Mouse (Mus musculus) thymus, adult 2 months (tissue): ENCODE measurements around the gene Irs2. TPM values are rescaled to one million over a fixed set of nuclear protein-coding genes. Genes with fewer than 3 reads are reported as not detected.
A peak's percentile ranks its signal among the peaks of the same experiment; 100 is the strongest.

Experiments
- DNase-seq: peaks from one replicate; pipeline ENCODE4 v3.0.0; 2021
- H3K27ac ChIP-seq: fragments of 200-500 bp; 2 replicates; pipeline ENCODE4 v1.5.1; 2012; ENCODE audit warnings: low read length, control low read depth; ENCODE audit not compliant: control insufficient read depth, insufficient read depth
- H3K27me3 ChIP-seq: fragments of 200-500 bp; 2 replicates; pipeline ENCODE4 v1.6.1; 2012; ENCODE audit warnings: mild to moderate bottlenecking, low read length, moderate library complexity, mixed read lengths; ENCODE audit not compliant: control insufficient read depth, insufficient read depth
- H3K36me3 ChIP-seq: fragments of 200-500 bp; 2 replicates; pipeline ENCODE4 v1.6.1; 2012; ENCODE audit warnings: mild to moderate bottlenecking, low read length, moderate library complexity; ENCODE audit not compliant: control insufficient read depth, insufficient read depth
- H3K4me1 ChIP-seq: fragments of 200-500 bp; replicated peaks from 2 replicates; pipeline ENCODE4 v1.6.1; 2012; ENCODE audit warnings: low read length; ENCODE audit not compliant: control insufficient read depth, insufficient read depth
- H3K4me3 ChIP-seq: fragments of 200-500 bp; 2 replicates; pipeline ENCODE4 v1.5.1; 2012; ENCODE audit warnings: mild to moderate bottlenecking, low read length, control low read depth, moderate library complexity; ENCODE audit not compliant: control insufficient read depth, insufficient read depth
- CTCF ChIP-seq: fragments of 200-500 bp; IDR thresholded peaks from 2 replicates; pipeline ENCODE4 v1.5.1; 2012; ENCODE audit warnings: mild to moderate bottlenecking, control low read depth, low read length, moderate library complexity, borderline replicate concordance; ENCODE audit not compliant: control insufficient read depth, poor library complexity, insufficient read depth; ENCODE audit errors: extremely low read depth
- POLR2A ChIP-seq: fragments of 200-500 bp; IDR thresholded peaks from 2 replicates; pipeline ENCODE4 v1.6.1; 2012; ENCODE audit warnings: mild to moderate bottlenecking, low read length, control low read depth, moderate library complexity; ENCODE audit not compliant: control insufficient read depth, poor library complexity, insufficient read depth; ENCODE audit errors: extremely low read depth
- WGBS: fragments of 180-500 bp; shearing (Covaris S2); methylation state at CpG from one replicate; pipeline ENCODE4 v1.1.7; 2018; 5-methylcytosine and 5-hydroxymethylcytosine counted together
- polyA plus RNA-seq: library from polyadenylated mRNA; depleted of rRNA; stranded (reverse); fragments of >200 nt; gene quantifications from 2 replicates; pipeline ENCODE4 v1.2.3, GENCODE M21; 2012

Irs2 gene
- polyA plus RNA-seq, 1 experiment, result 17.1 TPM

DNA sequence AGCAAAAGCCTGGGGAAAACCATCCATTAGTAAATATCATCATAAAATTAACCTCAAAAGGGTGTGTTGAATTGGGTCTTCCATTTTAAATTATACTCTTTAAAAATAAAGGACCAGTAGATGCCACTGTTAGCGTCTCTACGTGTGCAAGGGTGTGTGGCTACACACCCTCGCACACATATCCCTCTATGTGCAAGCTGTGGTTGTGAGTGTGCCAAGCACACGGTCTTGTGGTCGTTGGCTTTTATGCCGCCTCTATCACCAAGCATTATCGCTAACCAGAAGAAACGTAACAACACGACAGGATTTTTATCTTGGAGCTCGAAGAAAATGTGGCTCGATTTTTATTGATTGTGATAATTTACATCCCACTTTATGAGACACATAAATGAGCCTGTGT, 2.1 kb upstream of the Irs2 start:
- H3K4me1 ChIP-seq, result peaks cover 10% of the 10 kb centered on the region
- H3K27ac ChIP-seq, result no peak overlapping the region
- no peak overlapping the region for H3K4me3 ChIP-seq
- no peaks in the 10 kb centered on the region for H3K36me3 ChIP-seq
- no peak for DNase-seq
- H3K27me3 ChIP-seq, result no peaks in the 10 kb centered on the region
- TF ChIP-seq POLR2A (no peak), CTCF (no peak)
- 63% methylated on average over 11 of the region's 11 CpGs for WGBS

DNA sequence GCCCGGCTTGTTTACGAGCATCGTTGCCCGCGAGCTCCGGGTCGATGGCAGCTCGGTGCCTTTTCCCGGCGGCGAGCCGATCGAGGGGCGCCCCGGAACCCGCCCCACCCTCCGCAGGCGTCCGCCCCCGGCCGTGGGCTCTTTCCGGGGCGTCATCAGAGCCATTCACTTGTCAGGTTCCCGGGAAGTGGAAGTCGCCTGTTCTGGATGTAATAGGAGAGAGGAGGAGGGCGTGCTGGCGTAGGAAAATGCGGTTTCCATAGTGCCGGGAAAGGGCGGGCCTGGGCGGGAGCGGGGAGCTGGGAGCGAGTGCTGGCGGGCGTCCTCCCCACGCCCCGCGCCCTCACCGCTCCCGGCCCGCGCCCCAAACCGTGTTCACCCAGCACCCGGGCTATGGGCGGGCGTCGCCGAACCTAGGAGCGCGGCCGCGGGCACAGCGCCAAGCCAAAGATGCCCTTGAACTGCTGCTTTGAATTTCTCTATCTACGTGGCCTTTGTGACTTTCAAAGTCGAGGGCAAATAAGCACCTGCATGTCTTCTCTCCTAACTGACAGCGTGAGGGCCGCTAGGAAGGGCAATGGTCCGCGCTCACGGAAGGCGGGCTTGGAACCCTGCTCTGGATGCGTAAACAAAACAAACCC, 1.3 kb upstream of the Irs2 start:
- Histone ChIP-seq H3K27me3 (no peaks in the 10 kb centered on the region), H3K4me3 (peak overlapping the region; percentile 78), H3K27ac (peak overlapping the region; percentile 32; the same call in 1 of the 2 replicates), H3K36me3 (no peaks in the 10 kb centered on the region), H3K4me1 (peaks cover 13% of the 10 kb centered on the region)
- DNase-seq, result peak; percentile 58
- 1% methylated on average over 62 of the region's 62 CpGs for WGBS
- TF ChIP-seq POLR2A (0 out of 2 replicates have a peak, but pooled peaks have one; percentile 24), CTCF (no peak)

DNA sequence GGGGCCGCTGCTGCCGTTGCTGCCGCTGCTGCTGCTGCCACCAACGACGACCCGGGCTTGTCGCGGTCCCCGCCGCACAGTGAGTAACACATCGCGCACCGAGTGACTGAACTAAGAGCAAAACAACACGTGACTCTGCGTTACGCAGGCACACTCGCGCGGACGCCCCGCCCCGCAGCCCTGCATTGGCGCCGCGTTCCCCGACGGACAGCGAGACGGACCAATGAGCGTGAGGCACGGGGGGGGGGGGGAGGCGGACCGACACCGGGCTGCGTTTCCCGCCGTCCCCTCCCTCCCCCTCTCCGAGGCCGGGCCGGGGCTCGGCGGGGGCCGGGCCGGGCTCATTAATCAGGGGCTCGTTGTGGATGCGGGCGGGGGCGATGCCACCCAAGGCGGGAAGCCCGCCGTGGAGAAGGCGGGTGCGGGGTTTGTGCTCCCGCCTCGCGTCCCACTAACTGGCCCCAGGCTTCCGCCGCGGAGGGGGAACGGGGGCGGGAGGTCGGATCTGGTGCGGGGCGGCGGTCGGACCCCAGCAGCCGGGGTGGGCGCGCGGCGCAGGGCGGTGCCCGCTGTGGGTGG, 673 bp upstream of the Irs2 start:
- TF ChIP-seq POLR2A (peak; percentile 99), CTCF (0 out of 2 replicates have a peak, but pooled peaks have one; percentile 15)
- H3K4me1 ChIP-seq, result peaks cover 20% of the 10 kb centered on the region
- peak overlapping the region; percentile 32; the same call in 1 of the 2 replicates for H3K27ac ChIP-seq
- 1% methylated on average over 69 of the region's 73 CpGs for WGBS
- DNase-seq, result peak; percentile 94
- H3K27me3 ChIP-seq, result no peaks in the 10 kb centered on the region
- no peaks in the 10 kb centered on the region for H3K36me3 ChIP-seq
- H3K4me3 ChIP-seq, result peak overlapping the region; percentile 78

DNA sequence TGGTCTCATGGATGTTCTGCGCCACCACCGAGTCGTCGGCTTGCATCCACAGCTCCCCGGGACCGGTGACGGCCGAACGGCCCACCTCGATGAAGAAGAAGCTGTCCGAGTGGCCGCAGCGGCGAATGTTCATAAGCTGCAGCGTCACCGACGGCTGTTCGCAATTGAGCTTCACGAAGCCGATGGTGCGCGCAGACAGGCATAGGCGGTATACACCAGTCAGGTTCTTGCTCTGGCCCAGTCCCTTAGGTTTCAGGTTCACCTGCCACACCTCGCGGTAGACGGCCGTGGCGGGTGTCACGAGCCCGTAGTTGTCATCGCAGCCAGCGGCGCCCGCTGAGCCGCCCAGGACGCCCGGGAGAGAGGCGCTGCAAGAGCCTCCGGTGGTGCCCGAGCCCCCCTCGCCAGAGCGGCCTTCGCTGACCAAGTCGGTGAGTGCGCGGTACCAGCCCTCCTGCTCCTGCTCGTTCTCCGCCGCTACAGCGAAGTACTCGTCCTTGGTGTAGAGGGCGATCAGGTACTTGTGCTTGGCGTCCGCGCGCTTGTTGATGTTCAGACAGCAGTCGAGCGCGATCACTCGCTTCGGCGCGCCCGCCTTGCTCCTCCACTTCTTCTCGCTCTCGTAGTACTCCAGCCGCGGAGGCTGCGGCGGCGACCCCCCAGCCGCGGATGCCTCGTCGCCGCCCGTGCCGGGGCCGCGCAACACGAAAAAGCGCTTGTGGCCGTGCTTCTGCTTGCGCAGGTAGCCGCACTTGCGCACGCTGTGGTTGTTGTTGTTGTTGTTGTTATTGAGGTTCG, 478 bp downstream of the Irs2 start:
- peak; percentile 54 for DNase-seq
- Histone ChIP-seq H3K27me3 (no peaks in the 10 kb centered on the region), H3K4me3 (peak overlapping the region; percentile 69), H3K4me1 (peaks cover 26% of the 10 kb centered on the region), H3K36me3 (no peaks in the 10 kb centered on the region), H3K27ac (no peak overlapping the region)
- no peak for TF ChIP-seq POLR2A
- no peak for TF ChIP-seq CTCF
- WGBS, result 1% methylated on average over 88 of the region's 88 CpGs

DNA sequence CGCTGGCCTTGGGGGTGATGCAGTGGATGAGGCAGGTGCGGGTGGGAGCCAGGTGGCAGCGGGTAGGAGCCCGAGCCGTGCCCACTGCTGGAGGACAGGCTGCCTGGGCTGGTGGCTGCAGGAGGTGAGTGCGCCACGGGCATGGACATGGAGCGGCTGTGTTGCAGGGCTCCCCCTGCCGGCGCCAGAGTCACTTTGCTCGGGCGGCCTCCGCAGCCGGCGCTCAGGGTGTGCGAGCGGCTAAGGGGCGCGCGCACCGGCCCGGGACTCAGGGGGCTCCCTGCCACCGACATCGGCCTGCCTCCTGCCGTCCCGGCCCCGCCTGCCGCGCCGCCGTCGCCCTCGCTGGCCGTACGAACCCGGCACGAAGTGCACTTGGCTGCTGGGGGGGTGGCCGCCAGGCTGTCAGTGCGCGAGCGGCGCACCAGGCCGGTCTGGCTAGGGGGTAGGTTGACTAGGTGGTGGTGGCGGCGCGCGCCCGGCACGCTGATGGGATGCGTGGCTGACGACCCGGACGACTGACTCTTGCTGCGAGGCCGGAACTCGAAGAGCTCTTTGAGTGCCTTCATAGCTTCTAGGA, 1.2 kb downstream of the Irs2 start:
- no peaks in the 10 kb centered on the region for H3K27me3 ChIP-seq
- peak overlapping the region; percentile 69 for H3K4me3 ChIP-seq
- peak; percentile 86 for DNase-seq
- WGBS, result under 1% methylated on average over 56 of the region's 56 CpGs
- no peaks in the 10 kb centered on the region for H3K36me3 ChIP-seq
- H3K4me1 ChIP-seq, result peaks cover 27% of the 10 kb centered on the region
- no peak overlapping the region for H3K27ac ChIP-seq
- TF ChIP-seq POLR2A, result no peak
- peak; percentile 91; the same call in 1 of the 2 replicates for TF ChIP-seq CTCF

DNA sequence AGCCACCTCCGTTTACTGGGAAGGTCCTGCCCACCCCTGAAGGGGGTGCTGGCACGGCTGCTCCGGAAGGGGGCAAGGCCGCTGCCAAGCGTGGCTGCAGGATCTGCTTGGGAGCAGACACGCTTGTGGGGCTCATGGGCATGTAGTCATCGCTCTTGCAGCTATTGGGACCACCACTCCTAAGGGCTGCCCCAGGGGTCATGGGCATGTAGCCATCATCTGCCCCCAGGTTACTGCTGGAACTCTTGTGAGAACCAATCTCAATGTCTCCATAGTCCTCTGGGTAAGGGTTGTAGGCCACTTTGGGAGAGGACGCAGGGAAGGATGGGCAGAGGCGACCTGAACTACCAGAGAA, 2.0 kb downstream of the Irs2 start:
- no peak for TF ChIP-seq POLR2A
- TF ChIP-seq CTCF, result no peak
- no peak for DNase-seq
- Histone ChIP-seq H3K4me1 (peaks cover 31% of the 10 kb centered on the region), H3K27ac (no peak overlapping the region), H3K36me3 (no peaks in the 10 kb centered on the region), H3K27me3 (no peaks in the 10 kb centered on the region), H3K4me3 (no peak overlapping the region)
- 92% methylated on average over 9 of the region's 9 CpGs for WGBS
